Mouse (Mus musculus) cerebellum, postnatal 36 days (tissue): ENCODE measurements around the gene Tradd.

Experiments used
- DNase-seq, 2 experiments: peaks; one replicate each; pipeline ENCODE4 v3.0.0; 2021 to 2022; ENCODE audit warnings: mixed read lengths in 2 of 2

Gene Tradd

GRCm38 (mm10) chr8:105269461-105269947 is 5.1 kb upstream of the Tradd start, which contains the start of gene Hsf4:
Gene Hsf4, plus strand, starts transcription at chr8:105269801.
- no peak for DNase-seq

GRCm38 (mm10) chr8:105269075-105269458 is 4.7 kb upstream of the Tradd start:
- no peak for DNase-seq

DNA sequence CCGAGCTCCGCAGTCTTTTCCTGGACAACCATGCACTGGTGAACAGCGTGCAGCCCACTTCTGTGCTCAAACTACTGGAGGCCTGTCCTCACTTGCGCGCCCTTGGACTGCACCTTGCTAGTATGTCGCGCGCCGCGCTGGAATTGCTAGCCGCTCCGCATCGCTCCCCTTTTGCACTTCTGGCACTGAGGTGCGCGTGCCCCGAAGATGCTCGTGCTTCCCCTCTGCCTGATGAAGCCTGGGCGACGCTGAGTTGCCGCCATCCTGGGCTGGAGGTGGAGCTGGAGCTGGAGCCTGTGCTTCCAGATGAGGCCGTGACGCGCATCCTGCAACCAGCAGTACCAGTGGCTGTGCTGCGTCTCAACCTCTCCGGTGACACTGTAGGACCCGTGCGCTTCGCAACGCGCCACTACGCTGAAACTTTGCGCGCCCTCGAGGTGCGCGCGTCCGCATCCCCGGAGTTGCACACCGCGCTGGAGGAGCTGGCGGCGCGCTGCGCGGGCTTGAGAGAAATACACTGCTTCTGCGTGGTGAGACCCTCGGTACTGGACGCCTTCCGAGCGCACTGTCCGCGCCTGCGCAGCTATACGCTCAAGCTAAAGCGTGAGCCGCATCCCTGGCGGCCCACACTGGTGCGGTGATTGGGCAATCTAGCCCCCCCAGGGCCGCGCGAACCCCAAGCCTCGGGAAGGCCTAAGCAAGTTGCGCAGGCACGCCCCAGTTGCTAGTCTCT is 4.1 kb upstream of the Tradd start:
- DNase-seq: peak; percentile 38 to 42

DNA sequence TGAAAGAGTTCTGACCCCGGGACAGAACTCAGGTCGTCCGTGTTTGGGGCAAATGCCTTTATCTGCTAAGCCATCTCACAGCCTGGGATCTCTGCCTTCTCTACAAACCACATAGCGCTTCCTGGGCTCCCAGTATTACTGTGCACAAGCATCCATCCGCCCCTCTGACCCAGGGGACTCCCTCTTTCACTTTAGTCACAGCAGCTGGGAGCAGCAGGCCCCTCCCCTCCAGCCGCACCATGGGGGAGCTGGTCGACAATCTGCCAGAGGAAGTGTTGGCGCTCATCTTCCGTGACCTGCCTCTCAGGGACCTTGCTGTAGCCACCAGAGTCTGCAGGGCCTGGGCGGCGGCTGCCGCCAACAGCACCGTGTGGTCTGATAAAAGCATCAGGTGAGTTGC is 2.4 kb upstream of the Tradd start:
- DNase-seq: no peak

- no peak for DNase-seq
These were observed 719 bp upstream of the Tradd start for GRCm38 (mm10) chr8:105265128-105265527.

DNA sequence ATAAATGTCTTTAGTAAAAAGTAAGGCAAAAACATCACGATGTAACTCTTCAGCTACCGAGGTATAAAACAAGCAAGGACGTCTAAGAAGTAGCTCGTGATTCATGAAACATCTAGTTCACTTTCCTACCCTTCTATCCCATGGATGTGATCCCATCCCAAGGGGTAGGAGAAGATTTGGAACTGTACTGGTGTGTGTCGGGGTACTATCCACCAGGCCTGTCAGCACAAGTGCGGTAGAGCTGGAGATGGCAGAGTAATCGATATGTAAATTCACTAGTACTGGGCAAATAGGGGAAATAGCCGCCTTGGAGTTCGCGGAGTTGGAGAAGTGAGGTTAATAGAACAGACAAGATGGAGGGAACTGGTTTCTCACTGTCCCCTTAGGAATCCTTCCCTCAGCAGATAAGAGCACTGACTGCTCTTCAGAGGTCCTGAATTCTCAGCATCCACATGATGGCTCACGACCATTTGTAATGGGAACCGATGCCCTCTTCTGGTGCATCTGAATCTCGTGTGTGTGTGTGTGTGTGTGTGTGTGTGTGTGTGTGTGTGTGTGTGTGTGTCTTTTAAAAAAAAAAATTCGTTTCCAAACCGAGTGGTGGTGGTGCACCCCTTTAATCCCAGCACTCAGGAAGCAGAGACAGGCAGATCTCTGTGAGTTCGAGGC is 1.0 kb downstream of the Tradd start:
- DNase-seq: no peak

GRCm38 (mm10) chr8:105261326-105261980 is 3.0 kb downstream of the Tradd start:
- no peak for DNase-seq

- DNase-seq: no peak
These were observed 3.9 kb downstream of the Tradd start for GRCm38 (mm10) chr8:105260371-105261099.

GRCm38 (mm10) chr8:105259721-105260320 is 4.6 kb downstream of the Tradd start:
- DNase-seq: peak; percentile 73 to 75

- peak in 1 of 2 experiments; percentile 33 for DNase-seq
These were observed 5.3 kb downstream of the Tradd start for GRCm38 (mm10) chr8:105258911-105259720.

GRCm38 (mm10) chr8:105257318-105258114 is 6.9 kb downstream of the Tradd start:
- no peak for DNase-seq

- DNase-seq: no peak
These were observed 9.5 kb downstream of the Tradd start, which contains the start of gene B3gnt9 for GRCm38 (mm10) chr8:105254966-105255350. Gene B3gnt9, minus strand, starts transcription at chr8:105255153.

DNA sequence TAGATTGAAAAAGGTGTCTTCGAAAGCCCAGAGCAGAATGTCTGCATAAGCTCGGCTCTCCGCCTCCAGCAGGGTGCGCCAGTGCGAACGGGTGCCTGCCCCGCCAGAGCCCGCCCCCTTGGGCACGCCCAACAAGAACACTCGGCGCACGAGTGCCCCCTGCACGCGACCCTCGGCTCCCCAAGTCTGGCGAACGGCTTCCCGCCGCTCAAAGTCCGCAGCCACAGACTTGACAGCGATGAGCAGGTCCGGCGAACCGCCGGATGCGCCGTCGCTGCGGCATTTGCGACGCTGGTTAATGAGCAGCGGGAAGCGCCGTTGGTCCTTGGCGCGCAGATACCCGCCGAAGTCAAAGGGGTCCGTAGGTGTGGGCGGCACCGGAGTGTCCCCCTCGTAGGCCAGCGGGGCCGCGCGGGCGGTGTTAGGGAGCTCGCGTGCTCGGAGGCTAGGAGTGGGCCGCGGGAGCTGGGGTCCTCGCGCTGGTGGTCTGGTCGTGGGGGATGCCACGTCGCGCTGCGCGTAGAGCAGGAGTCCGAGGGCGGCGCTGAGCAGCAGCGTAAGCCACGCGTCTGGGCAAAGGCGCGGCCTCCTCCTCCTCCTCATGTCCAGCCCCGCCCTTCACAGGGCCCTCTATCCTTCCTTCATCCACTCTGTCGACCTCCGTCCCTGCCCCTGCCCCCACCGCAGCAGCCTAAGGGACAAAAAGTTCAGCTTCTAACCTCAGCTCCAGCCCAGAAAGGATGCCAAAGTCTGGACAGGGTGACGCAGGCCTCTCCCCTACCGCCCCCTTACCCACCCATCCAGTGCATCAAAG is 10.1 kb downstream of the Tradd start:
- DNase-seq: peak; percentile 78 to 83

DNA sequence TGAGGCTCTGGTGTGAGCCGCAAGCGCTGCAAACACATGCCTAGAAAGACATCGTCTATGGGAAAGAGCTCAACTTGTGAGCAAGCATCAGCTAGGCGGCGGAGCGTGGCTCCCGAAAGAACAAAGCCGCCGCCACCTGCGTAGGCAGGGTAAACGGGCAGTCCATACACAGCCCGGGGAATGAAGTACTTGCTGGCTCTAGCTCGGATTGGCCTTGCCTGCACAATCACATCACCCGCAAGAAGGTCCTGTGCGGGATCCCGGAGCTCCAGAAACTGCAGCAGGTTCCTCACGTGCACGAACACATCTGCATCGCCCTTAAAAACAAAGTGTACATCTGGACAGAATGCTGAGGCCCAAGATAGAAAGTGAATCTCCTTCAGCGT is 10.7 kb downstream of the Tradd start:
- no peak for DNase-seq

- no peak for DNase-seq
These were observed 11.5 kb downstream of the Tradd start for GRCm38 (mm10) chr8:105252680-105253537.

DNA sequence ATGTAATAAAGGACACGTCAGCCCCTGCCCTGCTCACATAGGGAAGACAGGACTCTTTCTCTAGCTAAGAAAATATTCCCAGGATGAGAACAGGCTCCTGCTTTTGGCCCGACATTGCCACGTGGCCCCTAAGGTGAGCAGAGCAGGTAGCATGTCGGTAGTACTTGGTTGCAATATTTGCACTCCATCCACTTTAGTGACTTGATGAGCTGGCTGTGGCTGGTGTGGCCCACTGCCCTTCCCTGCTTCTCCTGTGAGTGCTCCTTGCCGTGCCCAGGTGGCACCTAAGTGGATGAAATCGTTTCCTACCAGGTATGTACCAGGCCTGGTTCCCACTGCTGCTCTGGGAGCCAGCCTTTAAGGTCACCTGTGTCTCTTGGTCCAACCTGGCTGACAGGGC is 12.5 kb downstream of the Tradd start:
- no peak for DNase-seq

GRCm38 (mm10) chr8:105241016-105241415 is 23.4 kb downstream of the Tradd start:
- no peak for DNase-seq

DNA sequence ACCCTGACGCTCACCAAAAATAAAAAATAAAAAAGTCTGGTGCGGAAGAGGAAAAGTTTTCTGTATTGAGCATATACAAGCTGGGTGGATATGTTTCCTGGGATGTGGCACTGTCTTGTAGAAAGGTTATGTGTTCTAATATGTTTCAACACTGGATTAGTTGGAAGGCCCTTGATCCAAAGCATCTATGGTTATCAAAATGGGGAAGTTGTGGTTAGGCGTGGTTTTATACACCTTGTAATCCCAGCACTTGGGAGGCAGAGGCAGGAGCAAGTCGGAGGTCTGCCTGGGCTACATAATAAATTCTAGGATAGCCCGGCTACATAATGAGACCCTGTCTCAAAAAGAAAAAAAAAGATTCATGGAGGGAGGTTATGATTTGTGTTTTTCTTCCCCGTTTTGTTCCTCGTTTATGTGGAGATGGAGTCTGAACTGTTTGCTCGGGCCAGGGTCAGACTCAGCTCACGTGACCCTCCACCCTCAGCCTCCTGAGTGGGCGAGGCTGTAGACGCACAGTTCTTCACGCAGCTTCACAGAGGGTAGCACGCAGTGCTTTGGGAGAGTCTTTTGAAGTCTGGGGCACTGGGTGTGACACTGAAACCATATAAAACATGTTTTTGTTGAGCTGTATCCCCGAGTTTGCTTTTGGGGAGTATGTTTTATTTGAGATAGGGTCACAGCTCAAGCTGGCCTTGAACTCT is 26.8 kb downstream of the Tradd start:
- no peak for DNase-seq
